Mouse (Mus musculus): ENCODE results near the gene Thrsp.
A peak's percentile ranks its signal among the peaks of the same experiment; 100 is the strongest.

The Thrsp gene

DNA sequence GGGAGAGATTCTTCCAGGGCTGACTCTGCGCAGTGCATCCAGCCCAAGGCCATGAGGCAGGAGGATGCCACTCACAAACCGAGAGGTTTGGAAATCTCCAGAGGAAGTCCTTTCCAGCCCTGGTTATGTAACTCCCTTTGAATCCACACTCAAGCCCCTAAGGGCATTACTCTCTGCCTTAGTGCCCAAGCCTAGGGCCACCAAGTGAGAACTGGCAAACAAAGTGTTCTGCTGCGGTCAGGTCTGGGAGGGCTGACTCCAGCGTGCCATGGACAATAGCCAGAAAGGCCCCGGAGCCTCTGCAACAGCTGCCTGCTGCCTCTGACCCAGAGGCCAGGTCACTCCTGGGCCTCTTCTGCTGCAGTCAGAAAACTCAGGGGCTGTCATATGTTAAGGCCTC is 1.2 kb upstream of the Thrsp start:
- no peak for DNase-seq (ENCODE audit: low spot score in 2 of 2)

GRCm38 (mm10) chr7:97416473-97416872 is 1.1 kb downstream of the Thrsp start:
- DNase-seq (ENCODE audit: low spot score in 2 of 2): no peak

DNA sequence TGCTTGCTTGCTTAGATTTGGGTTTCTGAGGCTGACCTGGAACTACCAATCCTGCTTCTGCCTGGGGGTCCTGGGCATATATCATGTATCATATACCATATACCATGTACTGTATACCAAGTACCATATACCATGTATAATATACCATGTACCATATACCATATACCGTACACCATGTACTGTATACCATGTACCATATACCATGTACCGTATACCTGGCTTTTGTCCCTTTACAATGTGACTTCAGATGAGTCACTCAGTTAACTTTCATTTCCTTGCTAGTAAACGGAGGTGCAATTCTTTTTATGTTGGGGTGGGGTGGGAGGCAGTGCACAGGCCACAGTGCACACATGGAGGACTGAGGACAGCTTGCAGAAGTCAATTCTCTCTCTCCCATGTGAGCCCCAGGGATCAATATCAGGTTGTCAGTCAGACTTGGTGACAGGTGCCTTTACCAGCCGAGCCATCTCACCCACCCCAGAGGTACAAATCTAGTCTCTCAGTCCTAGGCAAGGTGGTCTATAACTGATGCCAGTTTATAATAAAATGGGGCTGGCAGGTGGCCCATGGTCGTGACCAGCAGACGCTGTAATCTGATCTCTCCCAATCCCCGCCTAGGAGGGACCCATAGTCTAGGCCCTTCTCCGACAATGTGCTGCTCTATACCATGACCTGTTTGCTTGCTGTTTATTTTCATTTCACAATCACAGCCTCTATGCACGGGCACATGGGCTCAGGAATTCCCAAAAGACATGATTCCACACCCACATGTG is 2.4 kb downstream of the Thrsp start:
- DNase-seq (ENCODE audit: low spot score in 2 of 2): no peak

GRCm38 (mm10) chr7:97414426-97414825 is 3.1 kb downstream of the Thrsp start:
- no peak for DNase-seq (ENCODE audit: low spot score in 2 of 2)

DNA sequence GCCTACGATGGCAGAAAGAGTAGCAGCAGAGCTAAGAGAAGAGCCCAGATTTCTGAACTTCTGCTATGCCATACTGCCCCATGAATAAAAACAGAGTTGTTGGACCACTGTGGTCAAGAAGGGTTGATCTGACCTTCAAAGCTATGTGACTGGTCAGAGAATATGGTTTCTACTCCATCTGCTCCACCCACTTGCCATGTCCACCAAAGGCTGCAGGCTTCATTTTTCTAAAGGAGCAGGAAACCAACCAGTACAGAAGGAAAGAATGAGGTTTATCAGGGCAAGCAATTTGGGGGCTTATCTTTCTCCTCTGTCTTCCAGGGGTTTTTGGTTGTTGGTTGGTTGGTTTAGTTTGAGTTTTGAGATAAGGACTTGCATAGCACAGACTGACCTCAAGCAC is 3.5 kb downstream of the Thrsp start:
- no peak for DNase-seq (ENCODE audit: low spot score in 2 of 2)

DNA sequence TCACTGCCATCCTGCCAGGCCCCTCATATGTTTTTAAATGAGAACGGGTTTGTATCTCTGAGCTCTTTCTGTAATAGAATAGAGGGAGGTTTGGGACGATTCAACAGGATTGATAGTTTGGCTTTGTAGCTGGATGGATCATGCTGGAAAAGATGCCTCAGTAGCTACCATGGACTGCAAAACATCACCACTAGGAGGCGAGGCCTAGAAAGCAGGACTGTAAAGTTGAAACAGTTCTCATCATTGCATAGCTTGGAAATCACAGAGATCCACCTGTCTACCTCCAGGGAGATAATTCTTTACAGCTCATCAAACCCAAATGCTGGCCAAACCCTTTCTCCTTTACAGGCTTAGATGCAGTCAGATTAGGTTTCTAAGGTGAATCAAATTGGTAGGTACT is 6.0 kb downstream of the Thrsp start:
- DNase-seq (ENCODE audit: low spot score in 2 of 2): no peak

DNA sequence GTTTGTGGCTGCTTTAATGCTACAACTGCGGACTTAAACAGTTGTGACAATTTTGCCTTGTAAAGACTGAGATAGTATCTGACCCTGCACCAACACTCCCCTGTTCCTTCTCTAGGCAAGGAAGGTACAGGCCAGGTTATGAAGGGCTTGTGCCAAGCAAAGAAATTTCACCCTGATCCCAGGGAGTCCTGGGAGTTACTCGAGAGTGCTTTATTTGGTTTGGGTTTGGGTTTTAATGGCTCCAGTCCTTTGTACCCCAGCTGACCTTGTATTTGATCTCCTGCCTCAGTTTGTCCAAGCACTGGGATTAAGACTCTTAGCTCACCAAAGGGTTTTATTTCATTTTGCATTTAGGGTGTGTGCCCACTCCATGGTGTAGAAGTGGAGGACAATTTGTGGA is 6.4 kb downstream of the Thrsp start:
- no peak for DNase-seq (ENCODE audit: low spot score in 2 of 2)

- no peak for DNase-seq (ENCODE audit: low spot score in 2 of 2)
These were observed 10.4 kb downstream of the Thrsp start for GRCm38 (mm10) chr7:97407145-97407544.

GRCm38 (mm10) chr7:97399960-97400715 is 17.4 kb downstream of the Thrsp start, which contains the start of gene Ndufc2:
Ndufc2 (plus strand) TSS chr7:97400003.
- peak; percentile 59 to 63 for DNase-seq (ENCODE audit: low spot score in 2 of 2)

DNA sequence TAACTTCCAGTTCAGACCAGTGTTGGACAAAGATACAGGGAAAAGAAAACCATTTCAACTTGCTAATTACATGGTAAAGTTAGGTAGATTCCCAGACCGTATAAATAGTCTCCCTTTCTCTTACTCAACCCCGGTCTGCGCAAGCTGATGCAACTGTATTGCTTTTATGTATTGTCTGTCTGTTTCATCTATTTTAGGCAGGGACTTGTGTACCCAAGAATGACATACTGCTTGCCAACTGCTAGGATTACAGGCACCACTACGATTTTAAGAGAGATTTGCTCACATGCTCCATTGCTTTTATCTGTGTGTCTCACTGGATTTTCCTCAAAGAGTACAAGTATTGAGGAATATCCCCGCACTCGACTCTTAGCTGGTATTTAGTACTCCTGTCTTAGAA is 18.6 kb downstream of the Thrsp start:
- no peak for DNase-seq (ENCODE audit: low spot score in 2 of 2)

- DNase-seq (ENCODE audit: low spot score in 2 of 2): no peak
These were observed 23.2 kb downstream of the Thrsp start for GRCm38 (mm10) chr7:97394375-97394774.

- DNase-seq (ENCODE audit: low spot score in 2 of 2): no peak
These were observed 25.5 kb downstream of the Thrsp start for GRCm38 (mm10) chr7:97392079-97392445.

DNA sequence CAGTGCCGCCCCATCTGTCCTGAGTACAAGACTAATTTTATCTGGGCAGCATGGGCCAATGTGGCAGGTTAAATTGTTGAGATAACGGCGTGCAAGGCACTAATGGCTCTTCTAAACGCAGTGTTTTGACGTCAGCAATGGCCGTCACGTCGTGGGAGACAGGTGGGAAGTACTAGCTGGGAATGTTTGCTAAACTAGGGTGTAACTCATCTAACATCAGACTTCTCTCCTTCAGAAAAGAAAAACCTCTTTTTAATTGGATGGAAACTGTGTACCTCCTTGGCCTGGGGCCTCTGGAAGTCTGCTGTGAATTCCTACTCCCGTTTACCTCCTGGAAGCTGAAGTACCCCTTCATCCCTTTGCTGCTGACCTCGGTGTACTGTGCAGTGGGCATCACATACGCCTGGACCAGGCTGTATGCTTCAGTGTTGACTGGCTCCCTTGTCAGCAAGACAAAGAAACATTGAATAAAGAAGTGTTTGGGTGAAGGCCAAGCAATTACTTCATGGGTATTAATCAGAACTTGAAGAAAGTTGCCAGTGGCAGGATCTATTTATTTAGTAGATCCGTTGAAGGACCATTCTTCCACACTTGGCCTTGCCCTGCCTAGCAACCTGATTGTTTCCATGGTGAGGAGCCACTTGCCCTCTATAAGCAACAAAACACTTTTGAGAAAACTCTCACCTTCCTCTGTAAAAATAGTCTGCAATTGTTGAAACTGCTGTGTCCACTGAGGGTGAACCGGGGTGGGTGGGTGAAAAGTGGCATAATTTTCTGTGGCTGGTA is 26.0 kb downstream of the Thrsp start:
- DNase-seq (ENCODE audit: low spot score in 2 of 2): no peak

DNA sequence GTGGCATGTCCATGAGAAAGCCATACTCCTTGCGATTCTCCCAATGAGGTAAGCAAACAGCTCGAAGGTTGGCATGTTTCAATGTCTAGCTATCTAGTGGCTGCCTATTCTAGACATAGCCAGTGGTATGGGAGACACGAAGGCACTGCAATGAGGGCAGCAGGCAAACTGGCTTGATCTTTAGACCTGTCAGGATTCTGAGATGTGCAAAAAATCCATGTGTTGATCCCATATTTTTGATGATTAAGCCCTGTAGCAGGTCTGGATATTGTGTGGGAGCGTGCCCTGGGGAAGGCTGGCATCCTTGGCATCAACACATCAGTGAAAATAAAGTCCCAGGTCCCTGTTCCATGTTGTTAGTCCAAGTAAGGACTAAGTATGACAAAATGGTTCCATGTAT is 29.0 kb downstream of the Thrsp start:
- no peak for DNase-seq (ENCODE audit: low spot score in 2 of 2)

DNA sequence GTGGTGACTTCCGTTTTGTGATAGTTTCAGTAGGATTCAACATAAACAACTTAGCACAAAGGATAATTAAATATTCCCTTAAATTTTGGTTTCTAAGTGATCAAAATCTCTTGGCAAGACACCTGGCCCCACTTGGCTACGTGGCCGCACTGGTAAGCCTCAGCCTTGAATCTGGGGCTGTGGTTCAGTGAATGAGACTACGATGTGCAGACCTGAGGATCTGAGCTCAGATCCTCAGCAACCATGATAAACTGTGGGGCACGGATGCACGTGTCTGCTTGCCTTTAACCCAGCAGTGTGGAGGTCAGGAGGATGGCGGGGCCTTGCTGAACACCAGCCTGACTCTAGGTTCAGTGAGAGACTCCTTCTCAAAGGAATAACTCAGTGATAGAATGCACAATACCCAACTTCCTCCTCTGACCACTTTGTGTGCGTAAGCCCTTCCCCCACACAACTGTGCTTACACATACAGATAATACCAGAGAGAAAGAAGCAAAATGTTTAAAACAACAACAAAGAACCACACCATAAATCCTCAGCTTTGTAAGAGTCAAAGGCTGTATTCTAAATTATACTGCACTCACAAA is 29.9 kb downstream of the Thrsp start:
- DNase-seq (ENCODE audit: low spot score in 2 of 2): no peak

GRCm38 (mm10) chr7:97386806-97387370 is 30.6 kb downstream of the Thrsp start:
- DNase-seq (ENCODE audit: low spot score in 2 of 2): no peak

DNA sequence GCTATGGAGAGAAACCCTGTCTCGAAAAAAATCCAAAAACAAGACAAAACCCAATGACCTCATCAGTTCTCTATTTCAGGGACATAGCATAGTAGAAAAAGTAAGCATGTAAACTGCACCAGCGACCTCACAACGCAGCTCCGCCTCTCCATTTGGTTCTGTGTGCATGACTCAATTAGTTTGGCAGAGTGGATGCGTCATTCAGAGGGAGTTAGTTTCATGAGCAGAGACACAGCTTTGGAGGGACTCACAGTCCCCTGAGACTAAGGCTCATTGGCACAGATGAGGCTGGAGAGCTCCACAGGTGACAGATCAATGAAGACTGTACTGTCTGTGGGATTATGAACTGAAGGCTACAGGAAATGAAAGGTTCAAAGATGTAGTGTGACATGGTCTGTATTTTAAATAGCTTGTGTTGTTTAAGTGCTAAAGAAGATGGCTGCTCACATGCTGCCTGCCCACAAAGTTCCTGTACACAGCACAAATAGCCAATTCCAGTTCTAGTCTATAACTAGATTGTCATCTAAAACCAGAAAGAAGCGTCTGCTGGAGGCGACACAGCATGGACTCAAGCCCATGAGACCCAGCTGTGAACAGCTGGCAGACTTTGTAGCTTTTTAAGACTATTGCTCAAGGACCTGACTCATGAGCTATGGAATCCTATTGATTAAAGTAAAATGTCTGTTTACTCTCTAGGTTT is 31.3 kb downstream of the Thrsp start:
- no peak for DNase-seq (ENCODE audit: low spot score in 2 of 2)

DNA sequence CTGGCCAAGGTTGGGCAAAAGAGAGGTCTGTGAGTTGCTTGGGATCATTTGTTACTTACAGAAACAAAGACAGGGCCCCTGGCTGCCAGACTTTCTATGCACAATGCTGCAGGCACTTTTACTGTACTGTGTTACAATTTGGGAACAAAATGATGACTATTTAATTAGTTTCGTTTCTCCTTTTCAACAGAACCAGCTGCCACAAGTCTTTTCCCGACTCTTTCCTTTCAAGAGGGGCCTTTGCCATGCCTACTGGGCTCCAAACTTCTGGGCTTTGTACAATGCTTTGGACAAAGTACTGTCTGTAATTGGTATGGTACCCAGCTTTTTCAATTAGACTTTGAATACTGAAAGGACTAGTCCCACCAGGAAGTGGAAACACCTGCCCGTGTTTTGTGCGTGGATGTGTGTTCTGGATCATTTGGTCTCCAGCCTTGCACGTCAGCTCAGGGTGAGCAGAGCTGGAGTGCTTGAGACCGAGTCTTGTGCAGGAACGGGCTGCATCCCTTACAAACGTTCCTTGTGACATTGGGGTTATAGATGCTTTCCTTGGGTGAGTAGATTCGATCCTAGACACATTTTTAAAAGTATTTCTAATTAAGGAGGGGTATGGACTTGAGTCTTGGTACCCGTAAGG is 33.9 kb downstream of the Thrsp start:
- DNase-seq (ENCODE audit: low spot score in 2 of 2): no peak

DNA sequence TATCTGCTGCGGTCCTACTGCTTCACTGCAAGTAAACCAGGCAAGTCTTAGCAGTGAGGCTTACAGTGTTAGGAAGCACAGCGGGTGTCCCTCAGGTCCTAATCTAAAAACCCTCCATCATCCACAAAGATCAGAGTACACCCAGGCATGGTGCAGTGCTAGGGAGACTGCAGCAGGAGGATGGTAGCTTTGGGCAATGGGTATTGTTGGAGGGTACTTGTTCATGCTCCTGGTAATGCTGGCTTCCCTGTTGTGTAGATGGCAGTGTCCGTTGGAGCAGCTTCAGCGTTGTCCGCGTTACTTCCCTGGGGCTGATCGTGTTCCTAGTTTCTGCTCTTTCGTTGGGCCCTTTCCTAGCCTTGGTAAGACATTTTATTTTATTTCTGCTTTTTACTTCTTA is 34.9 kb downstream of the Thrsp start:
- DNase-seq (ENCODE audit: low spot score in 2 of 2): no peak

GRCm38 (mm10) chr7:97380500-97381123 is 36.9 kb downstream of the Thrsp start:
- no peak for DNase-seq (ENCODE audit: low spot score in 2 of 2)

Data from spleen, postnatal 36 days (tissue).